Mouse (Mus musculus): Measurements from ENCODE around the gene 2510009E07Rik. TPM values are rescaled to one million over a fixed set of nuclear protein-coding genes. Genes with fewer than 3 reads are reported as not detected.

The 2510009E07Rik gene
- polyA plus RNA-seq, 1 experiment from 2014 or later = 43.5 TPM

DNA sequence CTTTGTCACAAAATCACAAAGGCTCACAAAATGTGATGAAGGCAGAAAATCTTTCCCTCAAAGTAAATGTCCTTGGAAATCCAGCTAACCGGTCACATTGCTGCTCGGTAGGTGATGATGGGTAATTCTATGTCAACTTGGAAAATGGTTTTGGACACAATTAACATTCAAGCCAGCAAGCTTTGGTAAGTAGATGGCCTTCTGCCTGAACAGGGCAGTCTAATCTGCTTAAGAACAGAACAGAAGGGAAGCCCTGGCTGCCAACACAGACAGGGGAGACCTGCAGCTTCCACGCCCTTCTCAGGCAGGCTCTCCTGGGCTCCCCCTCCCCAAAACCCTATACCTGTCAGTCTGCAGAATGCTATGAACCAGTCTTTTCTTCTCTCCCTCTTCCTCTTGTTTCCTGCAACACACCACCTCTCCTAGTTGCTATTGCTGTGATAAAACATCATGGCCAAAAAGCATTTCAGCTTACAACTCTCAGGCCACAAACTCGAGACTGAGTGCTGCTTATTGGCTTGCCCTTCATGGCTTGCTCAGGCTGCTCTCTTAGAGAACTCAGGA lies 29.0 kb downstream of the 2510009E07Rik start:
- ATAC-seq (ENCODE audit: insufficient read depth, low FRiP score, low TSS enrichment) = 0 out of 2 replicates have a peak, but pooled peaks have one; percentile 52

DNA sequence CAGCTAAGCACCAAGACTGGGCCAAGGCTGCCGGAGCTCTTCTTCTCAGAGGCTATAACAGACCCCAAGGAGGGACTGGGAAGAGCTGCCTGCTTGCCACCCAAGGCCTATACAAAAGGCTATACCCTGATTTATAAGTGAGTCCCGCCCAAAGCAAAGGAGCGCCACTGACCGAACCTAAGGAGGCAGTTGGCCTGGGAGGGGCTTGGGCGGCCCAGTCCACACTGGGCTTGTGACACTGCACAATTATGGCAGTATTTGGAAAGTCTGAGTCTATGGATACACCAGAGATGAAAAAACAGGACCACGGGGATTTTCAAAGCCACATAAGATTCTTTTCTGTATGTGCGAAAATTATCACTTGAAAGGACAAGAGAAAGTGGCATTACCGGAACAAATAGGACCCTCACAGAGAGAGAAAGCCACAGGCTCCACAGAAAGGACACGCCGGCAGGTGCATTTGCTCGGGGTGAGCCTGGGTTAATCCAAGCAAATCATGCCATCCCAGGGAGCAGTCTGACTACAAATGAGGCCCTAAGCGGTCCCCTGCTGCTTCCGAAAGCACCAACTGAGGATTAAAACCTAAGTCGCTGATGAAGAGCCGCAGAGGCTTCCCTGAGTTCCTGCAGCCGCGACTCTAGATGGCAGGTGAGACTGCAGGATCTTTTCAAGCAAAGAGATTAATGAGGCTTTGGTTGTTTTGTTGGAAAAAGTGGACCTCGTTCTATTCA lies 29.7 kb downstream of the 2510009E07Rik start:
- 0 out of 2 replicates have a peak overlapping the region, but pooled peaks have one; percentile 3 for H3K4me2 ChIP-seq (ENCODE audit: low read depth)
- peaks cover 8% of the 10 kb centered on the region for H3K4me1 ChIP-seq (ENCODE audit: control insufficient read depth, insufficient read depth, low read length)
- DNase-seq (ENCODE audit: low spot score) (peak; percentile 67), ATAC-seq (ENCODE audit: insufficient read depth, low FRiP score, low TSS enrichment) (peak; percentile 91)
- no peaks in the 10 kb centered on the region for H3K9me3 ChIP-seq (ENCODE audit: control insufficient read depth, low read length)
- no peak overlapping the region for H3K4me3 ChIP-seq (ENCODE audit: low read depth, low read length)
- no peak overlapping the region for H3K9ac ChIP-seq (ENCODE audit: low read length)
- WGBS = 6% methylated on average over 18 of the region's 18 CpGs
- no peak overlapping the region for H3K27ac ChIP-seq (ENCODE audit: low read depth, low read length)
- no peaks in the 10 kb centered on the region for H3K36me3 ChIP-seq (ENCODE audit: control insufficient read depth, insufficient read depth, low read length)
- H3K27me3 ChIP-seq (ENCODE audit: control insufficient read depth, insufficient read depth, low read length) = no peaks in the 10 kb centered on the region

More for the DNA sequence above, 29.0 kb downstream of the 2510009E07Rik start:
- H3K4me2 ChIP-seq (ENCODE audit: low read depth) = no peak overlapping the region
- no peaks in the 10 kb centered on the region for H3K27me3 ChIP-seq (ENCODE audit: control insufficient read depth, insufficient read depth, low read length)
- H3K27ac ChIP-seq (ENCODE audit: low read depth, low read length) = peak overlapping the region; percentile 67; the same call in 1 of the 2 replicates
- no peaks in the 10 kb centered on the region for H3K36me3 ChIP-seq (ENCODE audit: control insufficient read depth, insufficient read depth, low read length)
- H3K9me3 ChIP-seq (ENCODE audit: control insufficient read depth, low read length) = no peaks in the 10 kb centered on the region
- H3K4me1 ChIP-seq (ENCODE audit: control insufficient read depth, insufficient read depth, low read length) = peaks cover 8% of the 10 kb centered on the region
- H3K4me3 ChIP-seq (ENCODE audit: low read depth, low read length) = no peak overlapping the region
- no peak for DNase-seq (ENCODE audit: low spot score)
- no peak overlapping the region for H3K9ac ChIP-seq (ENCODE audit: low read length)
- WGBS = 13% methylated on average over 4 of the region's 4 CpGs

DNA sequence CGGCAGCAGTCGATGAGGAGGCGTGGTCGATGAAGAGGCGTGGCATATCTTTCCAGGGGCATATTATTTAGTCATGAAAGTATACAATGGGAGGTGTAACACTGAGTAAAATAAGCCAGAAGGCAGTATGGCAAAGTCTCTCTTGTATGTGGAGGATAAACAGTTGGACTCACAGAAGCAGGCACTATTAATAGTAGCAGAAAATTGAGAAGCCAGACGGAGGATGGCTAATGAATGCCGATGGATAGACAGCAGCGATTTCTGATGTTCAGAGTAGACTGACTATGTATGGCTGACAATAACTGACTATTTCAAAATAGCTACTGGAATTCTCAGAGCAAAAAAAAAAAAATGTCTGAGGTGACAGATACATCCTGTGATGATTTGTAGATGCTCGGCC lies 38.5 kb downstream of the 2510009E07Rik start:
- no peak for ATAC-seq (ENCODE audit: insufficient read depth, low FRiP score, low TSS enrichment)
- Histone ChIP-seq H3K36me3 (ENCODE audit: control insufficient read depth, insufficient read depth, low read length) (no peaks in the 10 kb centered on the region), H3K27ac (ENCODE audit: low read depth, low read length) (no peak overlapping the region)

DNA sequence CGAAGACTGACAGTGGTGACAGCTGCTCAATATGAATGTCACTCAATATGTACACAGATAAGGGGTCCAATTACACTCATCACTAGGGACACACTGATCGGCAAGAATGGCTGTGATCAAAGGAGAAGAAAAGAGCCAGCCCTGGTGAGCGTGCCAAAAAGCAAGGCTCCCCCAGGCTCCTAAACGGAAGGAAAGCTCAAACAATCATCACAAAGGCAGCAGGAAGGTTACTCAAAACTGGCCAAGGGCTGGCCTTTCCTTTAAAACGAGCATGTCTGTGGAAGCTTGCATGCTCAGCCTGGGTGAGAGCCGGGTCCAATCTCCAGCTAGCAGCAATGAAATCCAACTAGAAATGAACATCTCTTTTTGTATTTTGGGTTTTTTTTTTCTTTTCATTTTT lies 39.2 kb downstream of the 2510009E07Rik start:
- no peak overlapping the region for H3K4me2 ChIP-seq (ENCODE audit: low read depth)
- ATAC-seq (ENCODE audit: insufficient read depth, low FRiP score, low TSS enrichment) (no peak), DNase-seq (ENCODE audit: low spot score) (no peak)
- H3K4me3 ChIP-seq (ENCODE audit: low read depth, low read length) = no peak overlapping the region
- WGBS = 56% methylated on average over 6 of the region's 6 CpGs
- H3K9me3 ChIP-seq (ENCODE audit: control insufficient read depth, low read length) = no peaks in the 10 kb centered on the region
- no peaks in the 10 kb centered on the region for H3K27me3 ChIP-seq (ENCODE audit: control insufficient read depth, insufficient read depth, low read length)
- H3K27ac ChIP-seq (ENCODE audit: low read depth, low read length) = no peak overlapping the region
- H3K9ac ChIP-seq (ENCODE audit: low read length) = no peak overlapping the region
- no peaks in the 10 kb centered on the region; the same call in 1 of the 2 replicates for H3K4me1 ChIP-seq (ENCODE audit: control insufficient read depth, insufficient read depth, low read length)
- H3K36me3 ChIP-seq (ENCODE audit: control insufficient read depth, insufficient read depth, low read length) = no peaks in the 10 kb centered on the region

More for the DNA sequence above, 38.5 kb downstream of the 2510009E07Rik start:
- no peaks in the 10 kb centered on the region; the same call in 1 of the 2 replicates for H3K4me1 ChIP-seq (ENCODE audit: control insufficient read depth, insufficient read depth, low read length)
- WGBS = 92% methylated on average over 9 of the region's 9 CpGs
- no peak overlapping the region for H3K9ac ChIP-seq (ENCODE audit: low read length)
- no peaks in the 10 kb centered on the region for H3K27me3 ChIP-seq (ENCODE audit: control insufficient read depth, insufficient read depth, low read length)
- H3K4me3 ChIP-seq (ENCODE audit: low read depth, low read length) = no peak overlapping the region
- no peak overlapping the region for H3K4me2 ChIP-seq (ENCODE audit: low read depth)
- H3K9me3 ChIP-seq (ENCODE audit: control insufficient read depth, low read length) = no peaks in the 10 kb centered on the region
- no peak for DNase-seq (ENCODE audit: low spot score)

DNA sequence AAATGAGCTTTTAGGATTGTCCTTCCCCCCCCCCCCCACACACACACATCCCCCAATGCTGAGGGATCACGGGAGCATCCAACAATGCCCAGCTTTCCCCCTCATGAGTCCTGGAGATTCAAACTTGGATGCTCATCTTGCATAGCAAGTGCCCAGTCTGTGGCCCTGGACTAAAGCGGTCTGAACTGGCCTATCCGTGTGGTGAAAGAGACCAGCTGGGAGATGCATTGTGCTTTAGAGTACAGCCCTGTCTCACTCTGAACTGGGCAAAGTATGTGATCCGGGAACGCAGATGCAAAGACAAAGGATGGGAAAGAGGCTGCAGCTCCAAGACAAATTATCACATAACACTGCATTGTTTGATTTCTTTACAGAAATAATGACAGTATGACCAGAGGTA lies 40.1 kb downstream of the 2510009E07Rik start:
- 78% methylated on average over 5 of the region's 5 CpGs for whole genome bisulfite sequencing
- H3K9me3 ChIP-seq (ENCODE audit: control insufficient read depth, low read length) = no peaks in the 10 kb centered on the region
- no peak overlapping the region for H3K27ac ChIP-seq (ENCODE audit: low read depth, low read length)
- H3K4me3 ChIP-seq (ENCODE audit: low read depth, low read length) = no peak overlapping the region
- ATAC-seq (ENCODE audit: insufficient read depth, low FRiP score, low TSS enrichment) (0 out of 2 replicates have a peak, but pooled peaks have one; percentile 55), DNase-seq (ENCODE audit: low spot score) (no peak)
- H3K4me1 ChIP-seq (ENCODE audit: control insufficient read depth, insufficient read depth, low read length) = no peaks in the 10 kb centered on the region; the same call in 1 of the 2 replicates
- H3K9ac ChIP-seq (ENCODE audit: low read length) = no peak overlapping the region
- H3K36me3 ChIP-seq (ENCODE audit: control insufficient read depth, insufficient read depth, low read length) = no peaks in the 10 kb centered on the region
- H3K27me3 ChIP-seq (ENCODE audit: control insufficient read depth, insufficient read depth, low read length) = no peaks in the 10 kb centered on the region
- H3K4me2 ChIP-seq (ENCODE audit: low read depth) = no peak overlapping the region

DNA sequence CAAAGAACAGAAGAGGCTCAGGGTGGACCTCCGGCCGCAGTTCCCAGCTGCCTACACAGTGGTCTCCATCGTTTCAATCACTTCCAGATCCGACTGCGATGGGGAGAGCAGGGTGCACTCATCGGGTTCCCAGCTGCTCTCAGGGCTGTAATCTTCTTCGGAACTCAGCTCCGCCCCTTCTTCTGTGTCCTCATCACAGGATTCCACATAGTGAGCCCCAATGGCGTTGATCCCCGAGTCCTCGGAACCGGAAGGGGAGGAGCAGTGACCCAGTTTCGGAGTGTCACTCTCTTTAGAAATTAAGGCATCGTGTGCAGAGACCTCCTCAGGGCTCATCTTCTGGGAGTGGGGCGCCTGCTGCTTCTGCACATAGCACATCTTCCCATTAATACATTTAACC lies 41.3 kb downstream of the 2510009E07Rik start:
- 76% methylated on average over 15 of the region's 15 CpGs for WGBS
- Histone ChIP-seq H3K4me1 (ENCODE audit: control insufficient read depth, insufficient read depth, low read length) (no peaks in the 10 kb centered on the region; the same call in 1 of the 2 replicates), H3K27ac (ENCODE audit: low read depth, low read length) (no peak overlapping the region), H3K36me3 (ENCODE audit: control insufficient read depth, insufficient read depth, low read length) (no peaks in the 10 kb centered on the region), H3K4me2 (ENCODE audit: low read depth) (no peak overlapping the region), H3K4me3 (ENCODE audit: low read depth, low read length) (no peak overlapping the region), H3K9me3 (ENCODE audit: control insufficient read depth, low read length) (no peaks in the 10 kb centered on the region), H3K27me3 (ENCODE audit: control insufficient read depth, insufficient read depth, low read length) (no peaks in the 10 kb centered on the region), H3K9ac (ENCODE audit: low read length) (no peak overlapping the region)
- no peak for ATAC-seq (ENCODE audit: insufficient read depth, low FRiP score, low TSS enrichment)
- no peak for DNase-seq (ENCODE audit: low spot score)

DNA sequence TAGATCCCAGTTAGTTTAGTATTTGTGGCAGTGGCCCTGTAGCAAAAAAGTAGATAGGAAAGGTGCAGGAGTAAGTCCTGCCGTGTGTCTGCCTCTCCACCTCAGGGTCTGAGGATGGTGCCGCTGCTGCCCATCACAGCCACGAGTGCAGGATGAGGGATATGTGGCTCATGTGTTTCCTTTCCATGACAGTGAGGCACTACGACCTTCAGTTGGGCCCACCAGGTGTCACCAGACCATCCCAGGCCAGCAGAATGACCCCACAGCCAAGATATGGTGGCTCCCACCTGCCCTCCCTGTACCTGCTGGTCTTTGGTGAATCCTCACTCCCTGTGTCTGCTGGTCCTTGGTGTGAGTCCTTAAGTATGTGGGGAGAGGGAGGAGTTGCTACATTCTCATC lies 43.3 kb downstream of the 2510009E07Rik start:
- Histone ChIP-seq H3K9ac (ENCODE audit: low read length) (no peak overlapping the region), H3K4me3 (ENCODE audit: low read depth, low read length) (no peak overlapping the region), H3K27me3 (ENCODE audit: control insufficient read depth, insufficient read depth, low read length) (no peaks in the 10 kb centered on the region), H3K4me2 (ENCODE audit: low read depth) (no peak overlapping the region), H3K36me3 (ENCODE audit: control insufficient read depth, insufficient read depth, low read length) (no peaks in the 10 kb centered on the region), H3K27ac (ENCODE audit: low read depth, low read length) (no peak overlapping the region), H3K4me1 (ENCODE audit: control insufficient read depth, insufficient read depth, low read length) (no peaks in the 10 kb centered on the region; the same call in 1 of the 2 replicates), H3K9me3 (ENCODE audit: control insufficient read depth, low read length) (no peaks in the 10 kb centered on the region)
- ATAC-seq (ENCODE audit: insufficient read depth, low FRiP score, low TSS enrichment) (no peak), DNase-seq (ENCODE audit: low spot score) (no peak)
- 82% methylated on average over 4 of the region's 4 CpGs for WGBS

DNA sequence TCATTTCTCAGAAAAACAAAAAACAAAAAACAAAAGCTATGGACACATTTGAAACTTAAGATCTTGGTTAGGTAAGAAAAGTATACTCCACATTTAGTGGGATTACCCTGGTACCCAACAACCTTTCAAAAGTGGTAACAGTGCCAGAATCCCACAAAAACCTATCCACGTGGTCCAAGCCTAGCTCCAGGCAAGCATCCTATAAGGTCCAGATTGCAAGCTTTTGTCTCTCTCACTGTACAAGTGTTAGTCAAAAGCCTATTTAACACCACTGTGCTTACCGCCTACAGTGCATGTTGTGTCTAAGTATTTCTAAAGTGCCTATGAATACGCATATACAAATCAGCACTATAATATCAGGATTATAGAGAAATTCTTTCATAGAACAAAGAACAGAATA lies 44.2 kb downstream of the 2510009E07Rik start:
- H3K27me3 ChIP-seq (ENCODE audit: control insufficient read depth, insufficient read depth, low read length) = no peaks in the 10 kb centered on the region
- no peak overlapping the region for H3K9ac ChIP-seq (ENCODE audit: low read length)
- ATAC-seq (ENCODE audit: insufficient read depth, low FRiP score, low TSS enrichment) (no peak), DNase-seq (ENCODE audit: low spot score) (no peak)
- no peaks in the 10 kb centered on the region for H3K9me3 ChIP-seq (ENCODE audit: control insufficient read depth, low read length)
- no peak overlapping the region for H3K27ac ChIP-seq (ENCODE audit: low read depth, low read length)
- no peak overlapping the region for H3K4me2 ChIP-seq (ENCODE audit: low read depth)
- WGBS = 92% methylated on average over 3 of the region's 3 CpGs
- no peaks in the 10 kb centered on the region; the same call in 1 of the 2 replicates for H3K4me1 ChIP-seq (ENCODE audit: control insufficient read depth, insufficient read depth, low read length)
- no peak overlapping the region for H3K4me3 ChIP-seq (ENCODE audit: low read depth, low read length)
- H3K36me3 ChIP-seq (ENCODE audit: control insufficient read depth, insufficient read depth, low read length) = no peaks in the 10 kb centered on the region

DNA sequence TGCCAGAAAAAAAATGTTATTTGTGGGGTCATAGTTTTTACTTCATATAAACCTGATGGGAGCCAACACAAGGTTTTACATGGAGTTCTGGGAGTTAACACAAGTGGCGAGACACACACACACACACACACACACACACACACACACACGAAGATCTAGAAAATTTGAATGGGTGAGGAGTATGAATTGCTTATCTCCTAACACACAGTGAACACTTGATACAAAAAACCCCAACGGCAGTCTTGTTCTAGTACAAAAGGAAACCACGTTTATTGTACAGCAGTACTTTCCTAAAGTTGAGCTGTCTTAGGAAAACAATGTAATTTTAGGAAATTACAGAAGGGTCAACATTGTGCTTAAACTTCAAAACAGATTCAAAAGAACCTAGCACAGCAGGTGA lies 45.7 kb downstream of the 2510009E07Rik start:
- no peaks in the 10 kb centered on the region for H3K36me3 ChIP-seq (ENCODE audit: control insufficient read depth, insufficient read depth, low read length)
- WGBS = 85% methylated on average over 4 of the region's 4 CpGs
- H3K27me3 ChIP-seq (ENCODE audit: control insufficient read depth, insufficient read depth, low read length) = no peaks in the 10 kb centered on the region
- no peak overlapping the region for H3K4me2 ChIP-seq (ENCODE audit: low read depth)
- H3K4me3 ChIP-seq (ENCODE audit: low read depth, low read length) = no peak overlapping the region
- ATAC-seq (ENCODE audit: insufficient read depth, low FRiP score, low TSS enrichment) (no peak), DNase-seq (ENCODE audit: low spot score) (no peak)
- no peaks in the 10 kb centered on the region; the same call in 1 of the 2 replicates for H3K4me1 ChIP-seq (ENCODE audit: control insufficient read depth, insufficient read depth, low read length)
- no peak overlapping the region for H3K9ac ChIP-seq (ENCODE audit: low read length)
- H3K9me3 ChIP-seq (ENCODE audit: control insufficient read depth, low read length) = no peaks in the 10 kb centered on the region
- no peak overlapping the region for H3K27ac ChIP-seq (ENCODE audit: low read depth, low read length)
